In genomic region chr17:12880178-12880577, GRCm38 (mm10) we compare ENCODE assay signal across 8 mouse cellular contexts. TPM values are rescaled to one million over a fixed set of nuclear protein-coding genes. Genes with fewer than 3 reads are reported as not detected.
DNase-seq lines count a peak whose midpoint lies in the region; ATAC-seq lines count a peak whose summit lies in the region.

No protein-coding gene starts in this region.

- H3K4me1 ChIP-seq in forebrain, embryonic 10.5 days, result no peaks in the 10 kb centered on the region
- H3K4me1 ChIP-seq in heart, embryonic 14.5 days (ENCODE audit: control insufficient read depth in 2 of 2, insufficient read depth in 2 of 2, low read length in 2 of 2), result peaks cover 0 to 2% of the 10 kb centered on the region in 2 experiments; a peak in 2 of 4 replicates
- no peaks in the 10 kb centered on the region for H3K4me1 ChIP-seq in liver, embryonic 11.5 days (replicated peaks; ENCODE audit: control insufficient read depth, insufficient read depth, low read length)
- H3K4me1 ChIP-seq in stomach, embryonic 14.5 days (ENCODE audit: control insufficient read depth, insufficient read depth, low read length), result no peaks in the 10 kb centered on the region

- H3K9me3 ChIP-seq in forebrain, embryonic 10.5 days, result no peaks in the 10 kb centered on the region
- no peaks in the 10 kb centered on the region for H3K9me3 ChIP-seq in heart, embryonic 14.5 days (ENCODE audit: control insufficient read depth, low read length)
- H3K9me3 ChIP-seq in liver, embryonic 11.5 days (ENCODE audit: control insufficient read depth, low read length), result no peaks in the 10 kb centered on the region
- H3K9me3 ChIP-seq in stomach, embryonic 14.5 days (ENCODE audit: control insufficient read depth, low read depth, low read length), result no peaks in the 10 kb centered on the region

- no peak for ATAC-seq in heart, embryonic 14.5 days (ENCODE audit: insufficient number of reproducible peaks, insufficient read depth, low FRiP score, low read depth)
- peak; percentile 65 for ATAC-seq in liver, embryonic 11.5 days (replicated peaks; ENCODE audit: low FRiP score)
- ATAC-seq in stomach, embryonic 14.5 days (ENCODE audit: insufficient number of reproducible peaks, insufficient read depth, low FRiP score, low read depth), result peak; percentile 84; the same call in 1 of the 2 replicates

- H3K27me3 ChIP-seq in forebrain, embryonic 10.5 days (ENCODE audit: poor library complexity, severe bottlenecking), result peaks cover 9% of the 10 kb centered on the region
- H3K27me3 ChIP-seq in heart, embryonic 14.5 days (ENCODE audit: control insufficient read depth, insufficient read depth, low read length), result no peaks in the 10 kb centered on the region
- H3K27me3 ChIP-seq in liver, embryonic 11.5 days (replicated peaks; ENCODE audit: control insufficient read depth, insufficient read depth, low read length), result no peaks in the 10 kb centered on the region; the same call in 1 of the 2 replicates
- H3K27me3 ChIP-seq in stomach, embryonic 14.5 days (ENCODE audit: control insufficient read depth, insufficient read depth, low read length), result no peaks in the 10 kb centered on the region

- no peak overlapping the region for H3K27ac ChIP-seq in forebrain, embryonic 10.5 days
- H3K27ac ChIP-seq in heart, embryonic 14.5 days (replicated peaks in 1 of 2; ENCODE audit: control insufficient read depth in 1 of 2, insufficient read depth in 1 of 2, low read depth in 2 of 2, low read length in 2 of 2), result no peak overlapping the region
- H3K27ac ChIP-seq in liver, embryonic 11.5 days (ENCODE audit: low read depth, low read length), result no peak overlapping the region
- H3K27ac ChIP-seq in stomach, embryonic 14.5 days (ENCODE audit: low read length), result no peak overlapping the region

- no peaks in the 10 kb centered on the region for H3K36me3 ChIP-seq in forebrain, embryonic 10.5 days (replicated peaks)
- H3K36me3 ChIP-seq in heart, embryonic 14.5 days (ENCODE audit: control insufficient read depth, insufficient read depth, low read length), result no peaks in the 10 kb centered on the region
- H3K36me3 ChIP-seq in liver, embryonic 11.5 days (ENCODE audit: control insufficient read depth, insufficient read depth, low read length), result no peaks in the 10 kb centered on the region
- H3K36me3 ChIP-seq in stomach, embryonic 14.5 days (ENCODE audit: control insufficient read depth, insufficient read depth, low read length), result no peaks in the 10 kb centered on the region

- peak overlapping the region; percentile 62 for H3K9ac ChIP-seq in heart, embryonic 14.5 days (ENCODE audit: low read length)
- no peak overlapping the region for H3K9ac ChIP-seq in liver, embryonic 11.5 days (ENCODE audit: low read depth, low read length)
- no peak overlapping the region for H3K9ac ChIP-seq in stomach, embryonic 14.5 days (replicated peaks; ENCODE audit: low read depth, low read length)

- peak overlapping the region; percentile 66 for H3K4me2 ChIP-seq in heart, embryonic 14.5 days (ENCODE audit: low read length)
- peak overlapping the region; percentile 50 for H3K4me2 ChIP-seq in liver, embryonic 11.5 days
- H3K4me2 ChIP-seq in stomach, embryonic 14.5 days (replicated peaks; ENCODE audit: low read depth, low read length), result peak overlapping the region; percentile 36

- DNase-seq in CD4-positive, CD25-positive, alpha-beta regulatory T cell, adult 2 months (ENCODE audit: low read depth, low spot score), result peak; percentile 89
- peak; percentile 64 for DNase-seq in brain, embryonic 18.5 days (ENCODE audit: low read depth, low spot score)
- peak; percentile 72 for DNase-seq in forebrain, embryonic 10.5 days (ENCODE audit: extremely low spot score, low spot score)
- peak; percentile 91 for DNase-seq in kidney, postnatal 10 days
- DNase-seq in liver, embryonic 11.5 days (ENCODE audit: low spot score), result peak; percentile 71
- DNase-seq in naive thymus-derived CD4-positive, alpha-beta T cell, adult 2 months (ENCODE audit: low read depth), result peak; percentile 90

- 8% methylated on average over 14 of the region's 14 CpGs for WGBS in forebrain, embryonic 10.5 days
- WGBS in heart, embryonic 14.5 days, result 2% methylated on average over 14 of the region's 14 CpGs
- WGBS in liver, embryonic 11.5 days, result 2% methylated on average over 14 of the region's 14 CpGs
- 4% methylated on average over 14 of the region's 14 CpGs for WGBS in stomach, embryonic 14.5 days

- H3K4me3 ChIP-seq in forebrain, embryonic 10.5 days, result 0 out of 2 replicates have a peak overlapping the region, but pooled peaks have one; percentile 1
- H3K4me3 ChIP-seq in heart, embryonic 14.5 days (ENCODE audit: control insufficient read depth in 1 of 2, insufficient read depth in 1 of 2, low read depth in 1 of 2, low read length in 2 of 2), result peak overlapping the region; percentile 19 to 29
- peak overlapping the region; percentile 11; the same call in 1 of the 2 replicates for H3K4me3 ChIP-seq in liver, embryonic 11.5 days (ENCODE audit: low read depth, low read length)
- no peak overlapping the region for H3K4me3 ChIP-seq in stomach, embryonic 14.5 days (ENCODE audit: low read depth, low read length)

RNA-seq across cellular contexts. Expression of gene Mrgprh, which starts 4.3 kb away (rescaled TPM):
- not detected in 2 replicates for polyA plus RNA-seq in forebrain, embryonic 10.5 days (2016; fragmentation: Nextera tagmentation; extraction: Ambion mirVana)
- 0.09 and 0.16 TPM in 2 replicates for polyA plus RNA-seq in heart, embryonic 14.5 days (2014; fragmentation: Nextera tagmentation; extraction: Ambion mirVana)
- not detected in 2 replicates for polyA plus RNA-seq in liver, embryonic 11.5 days (2014; fragmentation: Nextera tagmentation; extraction: Ambion mirVana)
- not detected in 2 replicates for polyA plus RNA-seq in stomach, embryonic 14.5 days (2014; fragmentation: Nextera tagmentation; extraction: Ambion mirVana)

RNA-seq across cellular contexts. Expression of gene Mas1, which starts 12.2 kb away (rescaled TPM):
- polyA plus RNA-seq in forebrain, embryonic 10.5 days (2016; fragmentation: Nextera tagmentation; extraction: Ambion mirVana), result 0.49 and 0.51 TPM in 2 replicates
- 0.65 and 0.70 TPM in 2 replicates for polyA plus RNA-seq in heart, embryonic 14.5 days (2014; fragmentation: Nextera tagmentation; extraction: Ambion mirVana)
- 0.25 and 0.36 TPM in 2 replicates for polyA plus RNA-seq in liver, embryonic 11.5 days (2014; fragmentation: Nextera tagmentation; extraction: Ambion mirVana)
- polyA plus RNA-seq in stomach, embryonic 14.5 days (2014; fragmentation: Nextera tagmentation; extraction: Ambion mirVana), result 1.7 and 2.0 TPM in 2 replicates

RNA-seq across cellular contexts. Expression of gene Pnldc1, which starts 29.9 kb away (rescaled TPM):
- 1.3 and 2.7 TPM in 2 replicates for polyA plus RNA-seq in forebrain, embryonic 10.5 days (2016; fragmentation: Nextera tagmentation; extraction: Ambion mirVana)
- 1.5 and 1.6 TPM in 2 replicates for polyA plus RNA-seq in heart, embryonic 14.5 days (2014; fragmentation: Nextera tagmentation; extraction: Ambion mirVana)
- polyA plus RNA-seq in liver, embryonic 11.5 days (2014; fragmentation: Nextera tagmentation; extraction: Ambion mirVana), result 1.8 and 1.9 TPM in 2 replicates
- polyA plus RNA-seq in stomach, embryonic 14.5 days (2014; fragmentation: Nextera tagmentation; extraction: Ambion mirVana), result 1.5 and 2.9 TPM in 2 replicates

RNA-seq across cellular contexts. Expression of gene Tcp1, which starts 35.3 kb away (rescaled TPM):
- 533 and 536 TPM in 2 replicates for polyA plus RNA-seq in forebrain, embryonic 10.5 days (2016; fragmentation: Nextera tagmentation; extraction: Ambion mirVana)
- 345 and 353 TPM in 2 replicates for polyA plus RNA-seq in heart, embryonic 14.5 days (2014; fragmentation: Nextera tagmentation; extraction: Ambion mirVana)
- polyA plus RNA-seq in liver, embryonic 11.5 days (2014; fragmentation: Nextera tagmentation; extraction: Ambion mirVana), result 549 and 610 TPM in 2 replicates
- 444 and 478 TPM in 2 replicates for polyA plus RNA-seq in stomach, embryonic 14.5 days (2014; fragmentation: Nextera tagmentation; extraction: Ambion mirVana)

RNA-seq across cellular contexts. Expression of gene Mrpl18, which starts 36.0 kb away (rescaled TPM):
- polyA plus RNA-seq in forebrain, embryonic 10.5 days (2016; fragmentation: Nextera tagmentation; extraction: Ambion mirVana), result 199 and 207 TPM in 2 replicates
- 197 and 200 TPM in 2 replicates for polyA plus RNA-seq in heart, embryonic 14.5 days (2014; fragmentation: Nextera tagmentation; extraction: Ambion mirVana)
- polyA plus RNA-seq in liver, embryonic 11.5 days (2014; fragmentation: Nextera tagmentation; extraction: Ambion mirVana), result 256 and 263 TPM in 2 replicates
- polyA plus RNA-seq in stomach, embryonic 14.5 days (2014; fragmentation: Nextera tagmentation; extraction: Ambion mirVana), result 140 and 152 TPM in 2 replicates
